Mouse (Mus musculus) right cerebral cortex, postnatal 4 days (tissue): Measurements from ENCODE around the gene Wipf1.
"Not testable (repeated sequence)": the region's sequence is repeated elsewhere in the genome, so short reads cannot be mapped to it uniquely, and the experiment has no call there.

Experiments
- DNase-seq: peaks from one replicate; pipeline ENCODE4 v3.0.0-alpha.2; 2022

The Wipf1 gene

DNA sequence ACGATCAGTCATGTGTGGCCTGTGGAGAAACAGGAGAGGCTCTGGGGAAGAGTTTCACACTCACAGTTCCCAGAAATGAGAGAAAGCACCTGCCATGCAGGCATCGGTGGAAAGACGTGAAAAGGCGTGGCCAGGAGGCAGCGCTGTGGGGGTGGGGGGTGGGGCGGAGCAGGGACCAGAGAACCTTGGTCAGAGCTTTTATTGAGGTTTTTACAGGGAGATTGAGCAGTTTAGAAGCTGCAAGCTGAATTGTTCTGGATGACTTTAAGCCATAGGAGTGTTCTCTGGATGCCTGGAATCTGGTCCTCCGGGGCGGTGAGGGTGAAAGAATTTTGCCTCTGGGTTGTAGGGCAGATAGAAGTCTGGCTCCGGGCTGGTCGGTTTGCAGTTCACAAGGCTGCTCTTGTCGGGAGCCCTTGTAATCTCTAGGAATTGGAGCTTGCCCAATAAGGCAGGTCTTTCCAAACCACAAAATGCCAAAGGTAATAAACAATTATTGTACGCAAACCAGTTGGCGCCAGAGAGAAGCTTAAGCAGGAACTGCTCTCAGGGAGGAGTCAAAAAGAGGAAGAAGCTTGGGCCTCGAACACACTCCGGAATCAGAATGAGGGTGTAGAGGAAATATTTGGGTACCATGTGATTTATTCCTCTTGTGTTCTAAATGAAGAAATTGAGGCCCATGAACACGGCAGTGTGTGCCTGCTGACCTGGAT is 11.1 kb upstream of the Wipf1 start:
- no peak for DNase-seq

DNA sequence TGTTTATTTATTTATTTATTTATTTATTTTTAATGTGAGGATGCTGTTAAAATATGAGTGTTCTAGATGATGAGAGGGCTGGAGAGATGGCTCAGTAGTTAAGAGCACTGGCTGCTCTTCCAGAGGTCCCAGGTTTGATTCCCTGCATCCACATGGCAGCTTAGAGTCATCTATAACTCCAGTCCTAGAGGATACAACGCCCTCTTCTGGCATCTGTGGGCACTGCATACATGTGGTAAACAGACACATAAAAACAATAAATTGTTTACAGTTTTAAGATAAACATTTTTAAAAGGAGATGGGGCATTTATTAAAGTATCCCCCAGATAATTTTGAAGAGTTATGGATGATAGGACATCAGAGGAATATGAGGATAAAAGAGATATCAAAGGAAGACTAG is 10.2 kb upstream of the Wipf1 start:
- DNase-seq, result no peak

DNA sequence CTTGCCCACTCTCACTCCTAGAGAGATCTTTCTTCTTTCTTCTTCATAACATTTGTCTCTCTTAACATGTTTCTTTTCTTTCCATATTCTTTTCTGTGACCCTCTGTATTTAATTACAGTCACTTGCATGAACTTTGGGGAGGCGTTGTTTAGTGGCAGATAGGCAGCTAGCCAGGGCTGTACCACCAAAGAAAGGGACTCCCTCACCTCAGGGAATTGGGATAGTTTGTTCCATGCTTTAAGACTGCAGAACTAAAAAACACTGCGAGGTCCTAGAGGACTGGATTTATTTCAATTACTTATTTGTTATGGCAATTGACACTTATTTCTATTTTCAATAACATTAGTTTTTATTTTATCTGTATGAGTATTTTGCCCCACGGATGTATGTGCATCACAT is 9.6 kb upstream of the Wipf1 start:
- no peak for DNase-seq

DNA sequence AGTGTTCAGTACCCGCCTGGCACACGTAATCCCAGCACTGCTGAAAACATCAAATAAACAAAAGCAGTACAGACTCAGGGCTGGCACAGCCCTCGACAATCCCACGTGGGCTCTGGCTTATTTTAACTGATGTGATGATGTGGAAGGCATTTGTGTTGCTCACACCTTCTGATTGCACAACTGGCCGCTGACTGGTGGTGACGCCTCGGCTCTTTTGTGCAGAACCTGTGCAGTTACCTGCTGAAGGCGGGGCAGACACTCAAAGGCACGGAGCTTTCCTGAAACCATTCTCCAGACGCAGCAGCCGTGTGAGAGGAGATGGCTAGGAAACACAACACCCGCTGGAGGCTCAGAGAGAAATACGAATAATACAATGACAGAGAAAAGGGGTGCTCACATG is 9.1 kb upstream of the Wipf1 start:
- DNase-seq, result no peak

DNA sequence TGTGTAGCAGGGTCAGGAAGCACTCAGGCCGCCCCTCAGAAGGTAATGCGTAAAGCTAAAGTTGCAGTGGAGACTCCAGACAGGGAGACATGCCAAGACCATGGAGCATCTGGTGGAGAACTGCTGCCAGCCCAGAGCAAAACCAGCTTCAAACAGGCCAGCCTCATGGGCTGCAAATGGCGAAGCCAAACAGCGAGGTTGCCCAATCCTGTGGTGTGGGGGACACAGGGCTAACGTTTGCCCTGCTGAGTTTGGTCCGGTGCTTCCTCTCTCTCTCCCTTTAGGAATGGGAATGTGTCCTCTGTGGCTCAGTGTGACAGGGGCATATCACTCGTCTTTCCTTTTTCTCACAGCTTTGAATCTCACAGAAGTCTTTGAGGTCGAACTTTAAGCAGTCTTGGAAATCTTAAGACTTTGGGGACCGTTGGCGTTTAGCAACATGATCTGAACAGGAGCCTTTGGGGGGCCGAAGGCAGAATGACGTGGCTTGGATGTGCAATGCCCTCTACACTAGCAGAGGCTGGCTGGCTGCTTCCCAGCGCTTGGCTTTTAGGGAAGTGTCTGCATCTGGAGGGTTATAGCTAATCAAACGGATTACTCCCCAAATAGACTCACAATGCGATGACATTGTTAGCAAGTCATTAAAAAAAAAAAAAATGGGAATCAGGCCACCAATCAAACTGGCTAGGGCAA is 6.7 kb upstream of the Wipf1 start:
- no peak for DNase-seq

DNA sequence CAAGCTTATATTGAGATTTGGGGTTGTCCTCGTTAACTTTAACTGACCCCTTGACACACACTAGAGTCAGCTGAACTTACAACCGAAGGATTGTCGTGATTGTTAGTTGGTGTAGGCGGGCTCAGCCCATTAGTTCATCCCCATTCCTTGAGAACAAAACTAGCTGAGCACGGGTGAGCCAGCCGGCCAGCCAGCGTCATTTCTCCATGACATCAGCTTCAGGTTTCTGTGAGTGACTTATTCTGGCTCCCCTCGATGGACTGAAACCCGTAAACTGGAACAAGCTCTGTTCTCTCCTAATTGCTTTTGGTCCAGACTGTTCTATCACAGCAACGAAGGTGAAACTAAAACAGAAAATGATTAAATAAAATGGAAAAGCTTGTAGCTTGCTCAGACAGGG is 5.2 kb upstream of the Wipf1 start:
- DNase-seq, result no peak

DNA sequence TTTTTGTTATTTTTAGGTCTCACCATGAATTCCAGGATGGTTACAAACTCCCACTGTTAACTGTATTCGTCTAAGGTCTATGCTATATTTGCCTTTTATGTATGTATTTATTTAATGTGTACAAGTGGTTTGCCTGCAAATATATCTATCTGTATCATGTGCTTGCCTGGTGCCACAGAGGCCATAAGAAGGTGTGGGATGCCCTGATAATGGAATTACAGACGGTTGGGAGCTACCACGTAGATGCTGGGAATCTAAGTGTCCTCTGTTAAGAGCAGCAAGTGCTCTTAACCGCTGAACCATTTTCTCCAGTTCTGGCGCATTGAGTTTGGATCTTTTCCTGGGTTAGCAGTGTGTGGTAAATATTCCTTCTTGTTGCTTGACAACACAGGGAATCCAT is 953 bp upstream of the Wipf1 start:
- no peak for DNase-seq

DNA sequence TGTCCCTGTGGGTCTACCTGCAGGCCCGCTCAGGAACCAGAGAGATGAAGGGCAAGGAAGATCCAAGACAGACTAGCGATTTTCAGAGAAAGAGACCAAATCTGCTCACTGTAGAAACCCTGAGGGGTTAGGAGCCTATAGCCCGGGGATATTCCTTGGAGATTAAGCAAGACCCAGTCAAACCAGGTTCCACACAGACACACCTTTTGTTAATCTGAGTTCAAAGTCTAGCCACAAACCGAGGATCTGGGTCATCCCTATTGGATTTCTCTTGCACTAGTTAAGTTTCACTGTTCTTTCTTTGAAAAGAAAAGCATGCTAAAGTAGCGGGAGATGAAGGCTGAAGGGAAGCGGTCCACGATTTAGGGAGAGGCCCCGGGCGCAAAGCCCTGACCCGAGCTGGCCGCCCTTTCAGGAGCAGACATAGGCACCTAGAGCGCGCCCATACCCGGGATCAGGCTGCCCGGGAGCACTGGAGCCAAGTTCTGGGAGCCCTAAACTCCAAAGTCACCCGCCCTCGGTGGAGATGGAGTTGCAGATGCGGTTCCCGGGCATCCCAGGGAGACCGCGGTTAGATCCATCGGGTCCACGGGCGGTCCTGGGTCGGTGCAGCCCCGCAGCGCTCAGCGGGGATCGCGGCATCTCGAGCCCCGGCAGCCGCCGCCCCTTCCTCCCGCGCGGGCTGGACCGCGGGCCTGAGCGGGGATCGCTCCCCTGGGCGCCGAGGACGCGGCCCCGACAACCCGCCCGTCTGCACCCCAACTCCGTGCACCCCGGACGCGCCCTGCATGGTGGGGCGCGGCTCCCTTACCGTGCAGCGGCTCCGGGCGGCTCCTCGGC is 798 bp downstream of the Wipf1 start:
- peak; percentile 12 for DNase-seq

DNA sequence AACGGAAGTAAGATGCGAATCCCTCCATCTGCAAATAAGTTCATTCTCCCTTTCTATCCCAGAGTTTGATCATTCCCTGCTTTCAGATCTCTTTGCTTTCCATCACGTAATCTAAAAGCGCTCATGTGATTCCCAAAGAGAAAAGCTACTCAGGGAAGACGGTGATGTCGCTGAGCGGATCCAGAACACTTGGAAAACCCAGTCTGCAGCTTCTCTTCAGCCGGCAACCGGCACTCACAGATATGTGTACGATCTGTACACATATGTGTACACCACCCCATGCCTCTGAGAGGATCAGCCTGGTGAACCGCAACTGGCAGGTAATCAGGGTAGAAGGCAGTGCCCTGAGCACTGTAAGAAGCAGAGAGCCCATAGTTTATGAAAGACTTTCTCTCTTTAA is 1.6 kb downstream of the Wipf1 start:
- DNase-seq, result no peak

DNA sequence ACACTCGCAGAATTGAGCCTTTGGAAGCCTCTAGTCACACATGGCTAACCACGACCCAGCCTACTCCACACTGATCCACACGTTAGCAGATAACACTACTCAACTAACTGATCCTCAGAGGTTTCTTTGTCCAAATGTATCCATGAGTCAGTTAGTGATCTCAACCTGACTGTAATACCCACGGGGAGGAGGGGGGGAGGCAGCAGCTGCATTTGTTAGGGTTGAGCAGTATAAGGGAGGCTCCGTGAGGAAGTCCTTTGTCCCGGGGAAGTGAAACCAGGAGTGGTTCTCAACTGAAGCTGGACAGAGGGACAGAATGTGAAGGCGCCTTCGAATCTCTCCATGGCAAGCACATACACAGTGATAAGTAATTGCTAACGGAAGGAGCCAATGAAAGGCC is 2.8 kb downstream of the Wipf1 start:
- DNase-seq, result no peak

DNA sequence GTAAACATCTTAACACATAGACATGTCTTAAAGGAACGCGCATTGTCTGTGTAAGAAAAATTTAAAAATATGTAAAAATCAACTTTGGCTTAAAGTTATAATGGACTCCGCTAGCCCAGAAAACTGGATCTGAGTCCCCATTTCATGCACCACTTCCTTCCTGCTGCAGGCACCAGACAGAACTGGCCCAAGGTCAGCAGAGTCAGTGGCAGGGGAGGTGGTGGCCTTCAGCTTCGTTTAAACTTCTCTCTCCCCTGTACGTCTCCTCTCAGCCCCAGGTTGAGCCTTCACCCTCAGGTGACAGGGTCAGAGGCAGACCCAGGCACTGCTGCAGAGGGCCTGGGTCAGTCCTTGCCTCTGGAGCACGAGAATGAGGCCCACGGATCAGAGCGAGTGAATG is 6.6 kb downstream of the Wipf1 start:
- no peak for DNase-seq

DNA sequence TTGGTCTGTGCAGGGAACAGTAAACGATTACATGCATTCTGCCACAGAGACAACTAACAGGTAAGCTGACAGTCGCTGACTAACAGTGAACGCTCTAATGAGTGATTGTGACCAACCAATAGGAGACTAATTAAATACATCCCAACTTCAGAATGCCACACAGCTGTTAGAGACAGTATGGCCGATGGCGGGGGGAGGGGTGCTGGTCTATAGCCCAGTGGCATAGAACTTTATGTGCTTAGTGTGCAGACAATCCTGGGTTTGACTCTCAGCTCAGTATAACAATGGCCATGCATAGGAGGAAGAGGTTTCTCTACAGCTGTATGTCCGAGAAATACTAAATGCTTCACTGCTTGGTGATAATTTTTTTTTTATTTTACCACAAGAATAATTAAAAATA is 7.2 kb downstream of the Wipf1 start:
- no peak for DNase-seq

DNA sequence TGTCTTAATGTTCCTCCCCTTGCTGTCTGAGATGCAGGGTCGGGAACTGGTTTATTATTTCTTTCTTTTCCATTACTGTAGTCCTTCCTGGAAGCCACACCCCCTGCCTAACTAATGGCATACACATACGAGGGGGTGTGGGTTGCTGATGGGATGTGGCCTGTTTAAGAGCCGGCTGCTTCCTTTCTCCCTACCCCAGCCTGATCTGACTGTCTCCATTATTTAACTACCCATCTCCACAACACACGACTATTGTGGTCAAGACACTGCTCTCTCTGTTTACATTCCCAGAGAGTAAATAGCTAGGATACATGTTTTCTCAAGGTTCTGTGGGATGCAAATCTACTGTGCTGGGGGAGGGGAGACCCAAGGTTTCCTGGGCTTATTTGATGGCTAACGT is 7.8 kb downstream of the Wipf1 start:
- DNase-seq, result no peak

DNA sequence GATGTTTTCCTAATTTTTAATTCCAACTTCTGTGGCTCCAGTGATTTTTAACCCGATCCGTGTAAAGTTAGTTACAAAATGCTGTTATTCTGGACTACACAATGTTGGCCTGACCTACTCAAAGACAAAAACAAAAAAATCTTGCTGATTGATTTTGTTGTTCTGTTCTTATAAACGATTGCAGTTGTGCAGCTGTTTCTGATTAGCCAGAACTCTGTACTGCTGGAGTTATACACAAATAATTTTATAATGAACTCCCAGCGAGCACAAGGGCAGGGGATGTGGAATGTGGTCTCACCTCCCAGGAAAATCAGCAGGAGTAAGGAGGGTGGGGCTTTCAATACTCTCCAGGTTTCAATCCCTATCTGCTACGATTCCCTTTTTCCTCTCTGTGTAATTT is 10.6 kb downstream of the Wipf1 start:
- DNase-seq, result no peak

DNA sequence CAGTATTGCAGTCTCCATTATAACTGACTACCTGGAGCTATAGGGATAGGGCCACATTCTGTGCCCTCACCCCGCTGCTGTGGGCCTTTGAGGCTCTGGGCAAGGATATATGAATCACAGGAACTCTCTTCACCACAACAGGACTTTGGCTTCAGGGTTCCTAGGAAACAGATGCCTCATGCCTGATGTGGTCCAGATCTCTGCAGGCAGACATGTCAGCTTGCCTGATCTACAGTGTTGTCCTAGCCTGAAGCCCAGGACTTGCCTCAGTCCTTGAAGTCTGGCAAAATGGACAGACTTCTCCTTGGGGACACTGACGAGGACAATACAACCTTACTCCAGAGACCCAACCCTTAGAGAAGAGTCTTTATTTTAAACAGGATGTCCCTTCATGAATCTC is 11.2 kb downstream of the Wipf1 start:
- no peak for DNase-seq

DNA sequence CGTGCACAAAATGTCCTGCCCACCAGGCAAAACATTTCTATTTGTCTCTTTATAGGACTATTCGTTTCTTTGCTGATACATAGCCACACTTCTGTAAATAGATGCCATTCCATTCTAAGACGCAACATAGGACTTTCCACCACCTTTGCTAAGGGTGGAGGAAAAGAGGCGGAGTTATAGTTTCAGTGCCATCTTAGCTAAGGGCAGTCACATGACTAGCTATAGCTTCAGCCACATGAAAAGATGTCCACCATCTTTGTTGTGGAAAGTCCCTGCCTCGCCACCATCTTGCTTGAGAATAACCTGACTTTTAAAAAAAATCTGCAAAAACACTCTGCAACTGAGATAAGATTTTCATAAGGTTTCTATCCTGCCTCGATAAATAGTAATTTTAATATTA is 15.4 kb downstream of the Wipf1 start:
- DNase-seq, result no peak

DNA sequence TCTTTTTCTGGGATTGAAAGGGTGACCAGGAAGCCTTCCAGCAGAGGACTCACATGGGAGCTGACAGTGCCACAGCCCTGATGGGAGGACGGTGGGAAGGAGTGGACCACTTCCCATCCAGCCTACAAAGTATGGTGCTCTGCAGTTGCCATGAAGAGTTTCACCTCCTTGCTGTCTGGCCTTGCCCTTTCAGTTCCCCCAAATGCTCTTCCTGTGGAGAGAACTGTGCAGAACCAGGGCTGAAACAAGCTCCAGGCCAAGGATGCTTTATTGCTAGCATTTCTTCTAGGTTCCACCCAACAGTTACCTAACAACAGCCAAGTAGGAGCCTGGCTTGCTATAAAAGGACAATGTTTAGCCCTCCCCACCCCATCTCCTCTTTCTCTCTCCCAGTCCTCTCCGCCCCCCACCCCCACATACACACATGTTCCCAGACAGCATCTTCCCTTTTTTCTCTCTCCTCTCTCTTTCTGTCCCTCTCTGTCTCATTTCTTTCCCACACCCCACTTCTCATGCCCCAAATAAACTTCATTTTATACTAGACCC is 16.3 kb downstream of the Wipf1 start:
- DNase-seq, result no peak

DNA sequence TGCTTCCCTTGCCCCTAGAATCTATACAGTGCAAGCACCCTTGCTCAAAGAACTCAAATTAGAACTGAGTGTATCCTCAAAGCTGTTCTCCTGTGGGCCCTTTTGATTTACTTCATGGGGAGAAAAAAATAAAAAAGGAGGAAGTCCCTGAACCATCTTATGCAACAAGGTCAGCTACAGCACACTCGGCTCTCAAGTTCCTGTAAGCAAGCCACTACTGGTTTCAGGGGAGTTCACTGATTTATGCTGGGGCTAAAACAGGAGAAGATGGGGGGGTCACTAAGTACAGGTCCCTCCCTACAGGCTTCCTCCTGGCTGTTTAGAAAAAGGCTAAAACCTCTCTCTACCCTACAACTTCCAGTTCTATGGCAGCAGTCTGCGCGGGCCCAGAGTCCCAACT is 17.5 kb downstream of the Wipf1 start:
- DNase-seq, result no peak

DNA sequence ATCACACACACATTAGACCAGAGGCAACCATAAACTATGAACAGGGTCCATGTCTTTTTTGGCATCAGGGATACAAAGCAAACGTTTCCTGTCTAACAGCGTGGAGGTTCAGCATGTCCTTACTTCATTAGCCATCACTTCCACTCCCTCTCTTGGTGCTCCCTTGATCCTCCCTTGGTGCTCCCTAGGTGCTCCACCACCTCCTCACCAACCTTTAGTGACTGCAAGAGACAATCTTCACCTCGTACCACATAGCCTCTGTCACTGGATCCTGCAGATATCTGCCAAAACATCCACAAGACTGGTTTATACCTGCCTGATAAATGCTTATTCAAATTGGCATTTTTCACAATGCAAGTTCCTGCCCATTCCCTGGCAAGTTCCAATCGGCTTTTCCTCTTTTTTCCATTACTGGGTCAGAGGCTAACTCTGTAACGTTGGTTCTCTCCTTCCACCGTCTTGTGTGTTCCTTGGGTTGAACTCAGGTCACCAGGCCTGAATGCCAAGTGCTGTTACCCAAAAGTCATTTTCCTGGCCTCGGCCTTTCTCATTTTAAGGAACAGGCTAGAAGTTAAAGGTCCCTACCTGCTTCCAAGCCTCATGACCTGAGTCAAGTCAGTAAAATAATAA is 18.7 kb downstream of the Wipf1 start:
- no peak for DNase-seq

DNA sequence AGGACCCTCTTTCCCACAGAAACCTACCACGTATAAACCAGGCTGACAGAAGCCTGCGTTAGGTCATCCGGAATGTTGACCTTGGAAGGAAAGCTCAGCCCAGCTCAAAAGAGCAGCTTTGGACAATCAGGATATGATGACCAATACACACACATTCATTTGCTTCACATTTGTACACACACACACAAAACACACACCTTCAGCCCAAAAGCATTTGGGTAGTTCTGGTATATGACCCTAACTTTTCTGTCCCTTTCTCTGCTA is 19.6 kb downstream of the Wipf1 start:
- DNase-seq, result no peak

DNA sequence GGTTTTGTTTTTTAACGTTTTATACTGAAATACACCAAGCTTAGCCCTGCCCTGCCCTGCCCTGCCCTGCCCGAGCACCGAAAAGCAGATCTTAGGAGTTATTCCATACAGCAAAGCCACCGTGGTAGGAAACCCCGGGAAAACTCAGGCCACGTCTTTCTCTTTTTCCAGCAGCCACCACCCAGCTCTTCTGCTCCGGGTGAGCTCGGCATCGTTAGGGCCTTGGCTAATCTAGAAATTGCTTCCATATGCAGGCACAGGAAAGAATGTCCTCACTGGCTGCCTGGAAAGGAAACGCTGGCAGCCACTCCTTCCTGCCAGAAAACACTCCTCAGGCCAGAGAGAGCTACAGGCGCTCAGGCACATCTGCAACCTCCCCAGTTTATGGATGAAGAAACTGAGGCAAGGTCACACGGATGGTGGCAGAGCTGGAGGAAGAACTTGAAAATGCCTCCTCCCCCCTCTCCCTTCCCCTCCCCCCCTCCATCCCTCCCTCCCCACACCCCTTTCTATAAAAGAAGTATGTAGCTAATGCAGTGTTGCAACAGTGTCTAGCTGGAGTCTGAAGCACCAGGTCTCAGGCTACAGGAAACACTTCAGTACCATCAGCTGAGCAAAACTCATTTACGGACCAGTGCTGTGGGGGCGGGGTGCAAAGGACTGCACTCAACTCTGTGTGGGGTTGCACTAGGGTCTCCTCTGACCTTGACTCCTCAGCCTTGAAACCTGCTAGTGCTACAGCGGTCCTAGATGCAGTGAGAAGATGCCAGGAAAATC is 20.1 kb downstream of the Wipf1 start:
- no peak for DNase-seq

DNA sequence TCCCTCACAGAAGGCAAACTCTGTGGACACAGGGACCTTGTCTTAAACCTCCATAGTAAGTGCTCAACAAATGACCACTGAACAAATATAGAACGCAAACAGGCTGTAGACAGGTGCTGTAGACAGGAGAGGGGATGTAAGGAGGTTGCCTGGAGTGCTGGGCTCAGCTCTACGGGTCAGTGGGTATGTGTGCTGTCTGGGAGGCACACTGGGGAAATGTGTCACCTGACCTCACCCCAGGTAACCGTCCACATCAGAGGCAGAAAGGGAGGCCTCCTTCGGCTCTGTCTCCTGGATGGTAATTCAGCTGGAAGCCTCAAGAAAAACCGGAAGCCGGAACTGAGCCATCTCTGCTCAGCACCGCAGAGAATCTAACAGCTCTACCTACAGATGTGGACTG is 21.6 kb downstream of the Wipf1 start:
- DNase-seq, result no peak

DNA sequence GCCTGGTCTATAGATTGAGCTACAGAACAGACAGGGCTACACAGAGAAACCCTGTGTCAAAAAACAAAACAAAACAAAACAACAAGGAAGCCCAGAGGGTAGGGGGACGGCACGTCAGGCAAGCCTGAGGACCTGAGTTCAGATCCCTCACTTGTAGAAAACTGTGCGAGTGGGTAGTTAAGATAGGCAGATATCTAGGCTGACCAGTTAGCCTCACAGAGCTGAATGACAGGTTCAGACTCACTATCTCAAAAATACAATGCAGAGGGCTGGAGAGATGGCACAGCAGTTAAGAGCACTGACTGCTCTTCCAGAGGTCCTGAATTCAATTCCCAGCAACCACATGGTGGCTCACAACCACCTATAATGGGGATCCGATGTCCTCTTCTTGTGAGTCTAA is 23.2 kb downstream of the Wipf1 start:
- DNase-seq, result not testable (repeated sequence)
